Mouse (Mus musculus) monocyte, adult 2 months (primary cell): ENCODE results near the gene Gatad2a.

ENCODE experiments used
- DNase-seq, 2 experiments: peaks; one replicate each; pipeline ENCODE4 v3.0.0; 2022; ENCODE audit warnings: low spot score in 2 of 2, low read depth in 1 of 2

Gatad2a gene

DNA sequence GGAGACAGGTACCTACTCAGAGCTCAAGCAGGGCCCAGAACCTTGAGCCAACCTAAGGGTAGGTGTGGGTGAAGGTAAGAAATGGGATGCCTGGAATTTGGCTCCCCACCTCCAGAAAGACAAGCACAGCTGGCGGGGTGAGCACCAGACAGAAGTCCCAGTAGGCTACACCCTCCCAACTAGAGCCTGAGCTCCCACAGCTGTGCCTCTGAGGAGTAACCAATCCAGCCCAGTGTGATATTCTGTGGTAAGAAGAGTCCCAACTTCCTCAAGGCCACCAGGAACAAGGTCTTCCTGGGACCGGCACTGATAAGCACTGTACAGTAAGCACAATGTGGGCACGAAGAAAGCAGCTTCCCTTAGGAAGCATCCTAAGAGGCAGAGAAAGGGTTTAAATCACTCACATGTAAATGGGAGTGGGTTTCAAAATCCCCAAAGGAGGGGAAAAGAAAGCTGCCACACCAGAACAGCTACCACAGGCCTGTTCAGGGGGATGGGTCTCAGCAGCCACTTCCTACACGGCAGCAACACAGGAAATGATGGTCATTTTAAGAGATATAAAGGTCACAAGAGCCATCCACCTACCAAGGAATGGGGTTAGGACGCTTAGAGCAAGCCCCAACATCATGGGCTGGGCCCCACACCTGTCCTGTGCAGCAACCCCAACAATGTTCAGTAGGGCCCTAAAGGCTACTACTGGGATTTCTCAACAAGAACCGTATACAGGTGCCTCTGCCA is 57.8 kb downstream of the Gatad2a start:
- DNase-seq, result no peak

GRCm38 (mm10) chr8:69937466-69937865 is 58.7 kb downstream of the Gatad2a start:
- no peak for DNase-seq

DNA sequence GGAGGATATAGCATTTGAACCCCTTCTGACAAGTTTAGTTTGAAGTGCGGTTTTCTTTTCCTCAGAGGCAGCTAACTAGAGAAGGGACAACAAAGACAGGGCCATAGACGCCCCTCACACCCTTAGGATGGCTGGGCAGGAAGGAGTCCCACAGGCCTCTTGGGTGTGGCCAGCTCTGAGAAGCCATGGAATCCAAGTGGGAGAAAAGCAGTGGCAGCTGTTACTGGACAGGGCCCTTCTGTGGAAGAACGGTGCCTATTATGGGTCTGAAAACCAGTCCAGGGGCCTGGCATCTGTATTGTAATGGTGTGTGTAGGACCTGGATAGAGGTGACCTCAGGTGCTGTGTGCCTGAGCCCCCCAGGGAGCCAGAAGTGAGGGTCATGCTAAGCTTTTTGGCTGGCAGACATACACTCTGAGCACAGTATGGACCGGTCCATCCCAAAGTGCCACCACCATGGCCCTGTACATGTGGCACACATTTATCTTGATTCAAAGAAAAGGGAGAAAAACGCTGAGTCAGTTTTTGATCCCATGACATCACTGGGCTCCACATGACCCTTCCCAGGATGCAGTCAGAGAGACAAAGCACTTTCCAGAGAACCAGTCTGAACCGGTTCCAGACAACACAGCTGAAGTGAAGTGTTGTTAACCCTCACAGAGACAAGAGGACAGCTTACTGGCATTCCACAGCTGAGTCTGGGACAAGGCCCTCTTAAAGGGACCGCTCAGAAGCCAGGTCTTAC is 60.0 kb downstream of the Gatad2a start:
- DNase-seq, result no peak

GRCm38 (mm10) chr8:69935431-69935830 is 60.8 kb downstream of the Gatad2a start:
- no peak for DNase-seq

GRCm38 (mm10) chr8:69934582-69934981 is 61.6 kb downstream of the Gatad2a start:
- no peak for DNase-seq

- DNase-seq, result no peak
These were observed 62.4 kb downstream of the Gatad2a start for GRCm38 (mm10) chr8:69933811-69934210.

DNA sequence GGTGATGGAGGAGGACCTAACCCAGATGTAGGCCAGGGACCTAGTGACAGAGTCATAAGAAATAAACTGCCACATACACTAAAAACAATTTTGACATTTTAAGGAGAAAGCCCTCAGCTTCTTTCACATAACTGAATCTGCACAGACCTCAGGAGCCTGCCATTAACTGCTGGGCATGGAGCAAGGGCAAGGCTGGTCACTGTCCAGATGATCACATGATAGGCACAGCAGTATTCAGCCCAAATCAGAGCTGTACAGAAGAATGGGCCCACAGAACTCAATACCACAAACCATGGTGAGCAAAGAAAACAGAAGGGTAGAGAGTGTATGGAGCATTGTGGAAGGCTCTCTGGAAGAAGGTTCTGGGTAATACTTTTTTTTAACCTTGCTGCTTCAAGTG is 69.3 kb downstream of the Gatad2a start:
- no peak for DNase-seq

- no peak for DNase-seq
These were observed 72.2 kb downstream of the Gatad2a start for GRCm38 (mm10) chr8:69923986-69924385.

- no peak for DNase-seq
These were observed 75.0 kb downstream of the Gatad2a start for GRCm38 (mm10) chr8:69921141-69921540.

DNA sequence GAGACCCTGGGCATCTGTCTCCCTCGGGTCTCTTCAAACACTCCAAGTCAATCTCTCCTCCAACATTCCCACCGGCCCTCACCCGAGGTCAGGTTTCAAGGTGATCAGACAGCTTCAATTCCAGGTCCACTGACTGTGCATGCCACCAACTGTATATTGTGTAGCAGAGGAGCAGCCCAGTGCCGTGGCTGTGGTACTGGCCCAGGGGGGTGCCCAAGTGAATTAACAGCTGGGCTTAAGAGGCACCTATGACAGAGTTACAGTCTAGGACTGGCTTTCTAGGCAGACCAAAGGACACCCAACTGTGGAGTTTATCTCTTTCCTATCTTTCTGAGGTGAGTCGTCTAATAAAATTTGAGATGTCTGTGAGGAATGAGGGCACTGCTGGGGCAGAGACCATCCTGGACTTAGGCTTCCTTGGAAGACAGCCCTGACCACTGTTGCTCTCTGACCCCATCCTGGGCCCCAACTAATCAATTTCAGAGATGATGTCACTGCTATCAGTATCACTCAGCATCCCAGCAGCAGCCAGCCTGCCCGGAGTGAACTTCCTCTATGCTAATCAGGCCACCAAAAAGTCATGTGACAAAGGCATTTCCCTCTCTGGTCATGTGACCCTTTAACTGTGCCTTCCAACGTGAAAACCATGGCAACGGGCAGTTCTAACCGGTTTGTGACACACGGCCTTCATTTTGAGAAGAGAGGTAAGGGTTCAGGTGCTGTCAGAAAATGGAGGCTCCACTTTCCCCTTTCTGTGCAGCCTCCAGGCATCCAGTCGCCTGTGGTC is 76.1 kb downstream of the Gatad2a start:
- DNase-seq, result peak; percentile 67 to 78

DNA sequence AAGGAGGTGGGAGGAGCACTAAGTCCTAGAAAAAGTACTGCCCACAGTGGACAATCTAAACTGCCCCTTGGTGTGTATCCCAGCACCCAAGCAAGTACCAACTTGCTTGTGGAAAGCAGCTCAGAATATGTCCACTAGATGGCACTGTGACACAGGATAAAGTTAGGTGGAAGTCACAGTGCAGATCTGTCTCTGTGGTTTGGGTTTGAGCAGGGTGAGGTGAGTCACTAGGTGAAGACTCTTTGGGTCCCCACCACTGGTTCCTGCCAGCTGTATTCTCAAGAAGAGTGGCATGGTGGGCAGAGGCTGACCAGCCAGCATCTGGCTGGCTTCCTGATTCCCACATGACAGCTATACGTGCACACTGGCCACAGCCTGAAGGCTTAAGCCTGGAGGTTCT is 77.2 kb downstream of the Gatad2a start:
- peak; percentile 54 to 68 for DNase-seq

GRCm38 (mm10) chr8:69918506-69918905 is 77.7 kb downstream of the Gatad2a start:
- DNase-seq, result no peak

DNA sequence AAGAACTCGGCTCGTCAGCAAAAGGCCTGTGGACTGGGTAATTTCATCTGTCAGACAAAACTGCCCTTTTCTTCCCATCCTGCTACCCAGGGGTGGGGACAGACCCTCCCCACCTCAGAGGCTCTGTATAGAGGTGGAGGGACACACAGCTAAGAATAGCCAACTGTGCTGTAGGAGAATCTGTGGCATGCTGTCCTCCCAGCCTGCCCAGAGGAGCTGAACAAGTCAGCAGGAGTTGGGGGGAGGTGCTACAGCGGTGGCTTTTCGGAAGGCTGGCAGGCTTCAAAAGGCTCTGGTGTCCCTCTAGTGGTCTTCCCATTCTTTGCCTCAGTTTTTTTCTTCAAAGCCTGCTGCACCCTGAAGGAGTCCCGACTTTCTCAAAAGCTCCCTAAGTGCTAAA is 80.4 kb downstream of the Gatad2a start:
- no peak for DNase-seq

GRCm38 (mm10) chr8:69914526-69914925 is 81.7 kb downstream of the Gatad2a start:
- no peak for DNase-seq

GRCm38 (mm10) chr8:69912478-69913074 is 83.6 kb downstream of the Gatad2a start:
- no peak for DNase-seq

DNA sequence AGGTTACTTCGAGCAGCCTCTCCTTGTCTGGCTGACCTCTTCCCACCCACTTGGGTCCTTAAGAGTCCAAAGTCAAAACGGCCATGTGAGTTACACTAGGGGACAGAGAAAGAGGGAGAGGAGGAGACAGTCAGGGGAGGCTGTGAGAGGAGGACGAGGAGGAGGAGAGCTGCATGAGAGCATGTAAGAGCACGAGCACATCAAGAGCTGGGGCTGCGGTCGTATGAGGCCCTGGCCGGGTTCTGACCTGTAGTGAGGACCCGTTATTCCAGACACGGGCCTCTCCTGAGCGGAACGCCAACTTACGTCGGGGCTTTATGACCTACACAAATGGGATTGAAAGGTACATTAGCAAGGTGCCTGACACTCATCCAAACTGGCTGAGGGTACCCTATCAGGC is 84.3 kb downstream of the Gatad2a start:
- DNase-seq, result no peak

- no peak for DNase-seq
These were observed 89.1 kb downstream of the Gatad2a start for GRCm38 (mm10) chr8:69907106-69907505.

DNA sequence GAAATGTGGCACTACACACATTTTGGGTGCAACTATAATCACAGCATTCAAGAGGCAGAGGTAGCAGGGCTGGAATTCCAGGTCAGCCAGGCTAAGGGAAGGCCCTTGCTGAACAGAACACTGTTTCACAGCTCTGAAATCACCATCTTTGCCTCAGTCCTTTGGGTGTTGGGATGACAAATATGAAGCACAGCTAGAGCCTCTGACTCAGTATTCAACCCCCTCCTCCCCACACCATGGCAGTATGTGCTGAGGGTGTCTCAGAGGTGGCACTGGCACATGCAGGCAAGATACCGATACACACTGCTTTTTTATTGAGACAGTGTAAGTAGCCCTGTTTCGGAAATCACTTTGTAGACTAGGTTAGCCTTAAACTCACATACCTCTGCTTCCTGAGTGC is 89.9 kb downstream of the Gatad2a start:
- no peak for DNase-seq

- no peak for DNase-seq
These were observed 92.1 kb downstream of the Gatad2a start for GRCm38 (mm10) chr8:69904096-69904495.

DNA sequence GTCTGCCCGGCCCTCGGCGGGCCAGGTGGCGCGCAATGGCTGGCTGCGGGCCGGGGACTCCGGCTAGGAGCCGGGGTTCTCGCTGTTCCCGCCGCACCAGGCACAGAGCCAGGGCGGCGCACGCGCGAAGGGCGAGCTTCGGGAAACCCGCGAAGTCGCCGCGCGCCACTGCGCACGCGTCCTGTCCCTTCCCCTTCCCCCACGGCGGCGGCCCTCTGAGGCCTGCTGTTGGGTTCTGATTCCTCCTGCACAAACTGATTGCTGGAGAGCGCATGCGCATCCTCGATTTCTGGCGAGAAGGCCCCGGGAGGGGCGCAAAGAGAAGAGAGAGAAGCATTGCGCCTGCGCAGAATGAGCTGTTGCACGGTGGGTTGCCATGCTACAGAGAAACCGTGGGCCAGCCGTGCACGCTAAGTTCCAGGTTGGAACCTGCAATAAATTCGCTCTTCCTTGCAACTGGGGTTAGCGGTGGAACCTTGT is 93.1 kb downstream of the Gatad2a start:
- peak; percentile 94 to 96 for DNase-seq
